Mouse (Mus musculus): ENCODE results near the gene Dnal4. TPM values are rescaled to one million over a fixed set of nuclear protein-coding genes. Genes with fewer than 3 reads are reported as not detected.

Dnal4 gene
- polyA plus RNA-seq, 2 experiments = 5.5 to 6.3 TPM

GRCm38 (mm10) chr15:79715646-79716045 is 62.0 kb downstream of the Dnal4 start:
- no peak overlapping the region for H3K27ac ChIP-seq
- no peak overlapping the region for H3K4me3 ChIP-seq (ENCODE audit: insufficient read depth in 1 of 2, low read depth in 2 of 2, low read length in 2 of 2)
- no peak overlapping the region for H3K4me2 ChIP-seq (ENCODE audit: low read depth)
- H3K27me3 ChIP-seq (ENCODE audit: control insufficient read depth, insufficient read depth, low read length) = no peaks in the 10 kb centered on the region
- no peaks in the 10 kb centered on the region for H3K9me3 ChIP-seq (ENCODE audit: control insufficient read depth, low read length)
- H3K36me3 ChIP-seq (replicated peaks; ENCODE audit: control insufficient read depth, insufficient read depth, low read depth) = peaks cover 91% of the 10 kb centered on the region
- ATAC-seq (ENCODE audit: insufficient read depth) (no peak), DNase-seq (ENCODE audit: low read depth in 3 of 3, low spot score in 3 of 3) (no peak)
- H3K4me1 ChIP-seq (replicated peaks; ENCODE audit: control insufficient read depth in 2 of 2, insufficient read depth in 2 of 2, low read length in 1 of 2) = no peaks in the 10 kb centered on the region
- no peak overlapping the region for H3K9ac ChIP-seq (replicated peaks)
- WGBS (ENCODE audit: insufficient replicate concordance) = 88% methylated on average over 7 of the region's 7 CpGs
- TF ChIP-seq CTCF (IDR thresholded peaks at IDR 0.05; ENCODE audit: low read depth) (no peak), EP300 (IDR thresholded peaks at IDR 0.05; ENCODE audit: low read depth) (no peak)

Other genes starting within 250 kb of the Dnal4 start
- gene Ddx17, start 231.1 kb downstream of the Dnal4 start, polyA plus RNA-seq (2012; rRNA removed) = 71.4 and 104 TPM in 2 replicates
- 13.9 and 19.0 TPM in 2 replicates for gene Ddx17, start 231.1 kb downstream of the Dnal4 start, polyA plus RNA-seq (2014; fragmentation: Nextera tagmentation; extraction: Ambion mirVana)
- 0.22 and 0.40 TPM in 2 replicates for gene Dmc1, start 172.7 kb downstream of the Dnal4 start, polyA plus RNA-seq (2012; rRNA removed)
- gene Dmc1, start 172.7 kb downstream of the Dnal4 start, polyA plus RNA-seq (2014; fragmentation: Nextera tagmentation; extraction: Ambion mirVana) = 0.32 TPM in 2 replicates
- gene Fam227a, start 118.9 kb downstream of the Dnal4 start, polyA plus RNA-seq (2012; rRNA removed) = 0.26 and 0.35 TPM in 2 replicates
- 0.06 TPM in 1 of 2 replicates, not detected in the other for gene Fam227a, start 118.9 kb downstream of the Dnal4 start, polyA plus RNA-seq (2014; fragmentation: Nextera tagmentation; extraction: Ambion mirVana)
- 4.0 and 4.6 TPM in 2 replicates for gene Cby1, start 118.7 kb downstream of the Dnal4 start, polyA plus RNA-seq (2012; rRNA removed)
- gene Cby1, start 118.7 kb downstream of the Dnal4 start, polyA plus RNA-seq (2014; fragmentation: Nextera tagmentation; extraction: Ambion mirVana) = 13.4 and 15.7 TPM in 2 replicates
- gene Tomm22, start 107.0 kb downstream of the Dnal4 start, polyA plus RNA-seq (2012; rRNA removed) = 51.1 and 58.4 TPM in 2 replicates
- 142 and 148 TPM in 2 replicates for gene Tomm22, start 107.0 kb downstream of the Dnal4 start, polyA plus RNA-seq (2014; fragmentation: Nextera tagmentation; extraction: Ambion mirVana)
- 19.7 and 21.4 TPM in 2 replicates for gene Josd1, start 89.9 kb downstream of the Dnal4 start, polyA plus RNA-seq (2012; rRNA removed)
- 13.0 and 13.2 TPM in 2 replicates for gene Josd1, start 89.9 kb downstream of the Dnal4 start, polyA plus RNA-seq (2014; fragmentation: Nextera tagmentation; extraction: Ambion mirVana)
- gene Gtpbp1, start 87.0 kb downstream of the Dnal4 start, polyA plus RNA-seq (2012; rRNA removed) = 23.5 and 23.7 TPM in 2 replicates
- gene Gtpbp1, start 87.0 kb downstream of the Dnal4 start, polyA plus RNA-seq (2014; fragmentation: Nextera tagmentation; extraction: Ambion mirVana) = 22.6 and 28.2 TPM in 2 replicates
- gene Sun2, start 35.3 kb downstream of the Dnal4 start, polyA plus RNA-seq (2012; rRNA removed) = 6.2 and 7.0 TPM in 2 replicates
- gene Sun2, start 35.3 kb downstream of the Dnal4 start, polyA plus RNA-seq (2014; fragmentation: Nextera tagmentation; extraction: Ambion mirVana) = 1.6 TPM in 2 replicates
- gene Nptxr, start 26.9 kb upstream of the Dnal4 start, polyA plus RNA-seq (2012; rRNA removed) = 0.09 and 0.13 TPM in 2 replicates
- 0.11 TPM in 1 of 2 replicates, not detected in the other for gene Nptxr, start 26.9 kb upstream of the Dnal4 start, polyA plus RNA-seq (2014; fragmentation: Nextera tagmentation; extraction: Ambion mirVana)
- not detected in 2 replicates for gene Npcd, start 56.4 kb upstream of the Dnal4 start, polyA plus RNA-seq (2012; rRNA removed)
- 0.08 TPM in 1 of 2 replicates, not detected in the other for gene Npcd, start 56.4 kb upstream of the Dnal4 start, polyA plus RNA-seq (2014; fragmentation: Nextera tagmentation; extraction: Ambion mirVana)
- gene Cbx6, start 56.8 kb upstream of the Dnal4 start, polyA plus RNA-seq (2012; rRNA removed) = 7.2 and 7.7 TPM in 2 replicates
- gene Cbx6, start 56.8 kb upstream of the Dnal4 start, polyA plus RNA-seq (2014; fragmentation: Nextera tagmentation; extraction: Ambion mirVana) = 2.9 and 3.7 TPM in 2 replicates
- 23.5 and 29.8 TPM in 2 replicates for gene Apobec3, start 113.8 kb upstream of the Dnal4 start, polyA plus RNA-seq (2012; rRNA removed)
- 34.3 and 35.9 TPM in 2 replicates for gene Apobec3, start 113.8 kb upstream of the Dnal4 start, polyA plus RNA-seq (2014; fragmentation: Nextera tagmentation; extraction: Ambion mirVana)
- 2.5 and 2.6 TPM in 2 replicates for gene Cbx7, start 193.3 kb upstream of the Dnal4 start, polyA plus RNA-seq (2012; rRNA removed)
- gene Cbx7, start 193.3 kb upstream of the Dnal4 start, polyA plus RNA-seq (2014; fragmentation: Nextera tagmentation; extraction: Ambion mirVana) = 0.62 and 1.3 TPM in 2 replicates
- gene Pdgfb, start 237.1 kb upstream of the Dnal4 start, polyA plus RNA-seq (2012; rRNA removed) = 1.5 and 1.7 TPM in 2 replicates
- gene Pdgfb, start 237.1 kb upstream of the Dnal4 start, polyA plus RNA-seq (2014; fragmentation: Nextera tagmentation; extraction: Ambion mirVana) = 0.71 and 0.92 TPM in 2 replicates